In genomic region chr14:58617656-58618055, GRCm38 (mm10) we compare ENCODE assay signal across 13 mouse cellular contexts.
DNase-seq lines count a peak whose midpoint lies in the region; ATAC-seq and TF ChIP-seq lines count a peak whose summit lies in the region.
"Had no signal": no experiment of that assay in that cellular context is flagged by ENCODE, and none has a peak within 500 bp of the region (broad histone marks: within the 10 kb centered on the region; RNA-seq: fewer than 3 reads in every experiment).

No protein-coding gene starts in this region.

- H3K36me3 ChIP-seq in kidney, embryonic 16.5 days (ENCODE audit: insufficient read depth, low read length) = no peaks in the 10 kb centered on the region
- H3K36me3 ChIP-seq in kidney, adult 2 months (ENCODE audit: control insufficient read depth, insufficient read depth, low read length) = no peaks in the 10 kb centered on the region
- no peaks in the 10 kb centered on the region for H3K36me3 ChIP-seq in lung, embryonic 14.5 days (ENCODE audit: insufficient read depth)
- H3K36me3 ChIP-seq in limb, embryonic 12.5 days = no peaks in the 10 kb centered on the region
- H3K36me3 ChIP-seq: liver, embryonic 12.5 days; neural tube, embryonic 13.5 days had no signal

- peak overlapping the region; percentile 27 for H3K4me2 ChIP-seq in kidney, embryonic 16.5 days (replicated peaks; ENCODE audit: low read depth, low read length)
- H3K4me2 ChIP-seq in lung, embryonic 14.5 days = no peak overlapping the region
- H3K4me2 ChIP-seq in limb, embryonic 12.5 days = peak overlapping the region; percentile 22
- H3K4me2 ChIP-seq: forebrain, embryonic 13.5 days; liver, embryonic 12.5 days; neural tube, embryonic 13.5 days had no signal

- H3K4me1 ChIP-seq in kidney, embryonic 16.5 days (ENCODE audit: insufficient read depth, low read length) = 0 out of 2 replicates have a peak, but pooled peaks cover 8% of the 10 kb centered on the region
- H3K4me1 ChIP-seq in kidney, adult 2 months (ENCODE audit: control insufficient read depth, insufficient read depth, low read length) = no peaks in the 10 kb centered on the region
- peaks cover 10% of the 10 kb centered on the region; the same call in 1 of the 2 replicates for H3K4me1 ChIP-seq in lung, embryonic 14.5 days (ENCODE audit: insufficient read depth)
- peaks cover 15% of the 10 kb centered on the region for H3K4me1 ChIP-seq in limb, embryonic 12.5 days (replicated peaks)
- H3K4me1 ChIP-seq: forebrain, embryonic 13.5 days; liver, embryonic 12.5 days; neural tube, embryonic 13.5 days had no signal

- H3K27ac ChIP-seq in kidney, embryonic 16.5 days (ENCODE audit: low read length) = no peak overlapping the region
- H3K27ac ChIP-seq in kidney, adult 2 months (ENCODE audit: insufficient read depth, low read depth, low read length) = no peak overlapping the region
- H3K27ac ChIP-seq in lung, embryonic 14.5 days (ENCODE audit: low read depth) = no peak overlapping the region
- no peak overlapping the region for H3K27ac ChIP-seq in limb, embryonic 12.5 days
- H3K27ac ChIP-seq: forebrain, embryonic 13.5 days; liver, embryonic 12.5 days; neural tube, embryonic 13.5 days had no signal

- 15% methylated on average over 10 of the region's 10 CpGs for WGBS in kidney, embryonic 16.5 days
- WGBS in kidney, adult 2 months = 32% methylated on average over 10 of the region's 10 CpGs
- 27% methylated on average over 10 of the region's 10 CpGs for WGBS in lung, embryonic 14.5 days
- 17% methylated on average over 10 of the region's 10 CpGs for WGBS in limb, embryonic 12.5 days

- H3K9me3 ChIP-seq in kidney, embryonic 16.5 days (ENCODE audit: low read length) = no peaks in the 10 kb centered on the region
- no peaks in the 10 kb centered on the region for H3K9me3 ChIP-seq in lung, embryonic 14.5 days (ENCODE audit: low read depth, low read length)
- H3K9me3 ChIP-seq in limb, embryonic 12.5 days = no peaks in the 10 kb centered on the region
- H3K9me3 ChIP-seq: forebrain, embryonic 13.5 days; liver, embryonic 12.5 days; neural tube, embryonic 13.5 days had no signal

- TF ChIP-seq CTCF in kidney, adult 2 months (conservative IDR thresholded peaks at IDR 0.05; ENCODE audit: insufficient read depth, insufficient read length, low read depth, low read length) = no peak
- TF ChIP-seq CTCF in lung, embryonic 14.5 days (IDR thresholded peaks at IDR 0.05; ENCODE audit: low read depth) = no peak

- no peak for TF ChIP-seq POLR2A in kidney, adult 2 months (IDR thresholded peaks at IDR 0.05; ENCODE audit: low read depth, low read length)

- no peak overlapping the region for H3K9ac ChIP-seq in kidney, embryonic 16.5 days (replicated peaks; ENCODE audit: low read length)
- H3K9ac ChIP-seq in lung, embryonic 14.5 days = no peak overlapping the region
- no peak overlapping the region for H3K9ac ChIP-seq in limb, embryonic 12.5 days (replicated peaks)
- H3K9ac ChIP-seq: forebrain, embryonic 13.5 days; liver, embryonic 12.5 days; neural tube, embryonic 13.5 days had no signal

- ATAC-seq in kidney, embryonic 16.5 days (ENCODE audit: low FRiP score, low TSS enrichment) = no peak; the same call in 1 of the 2 replicates
- no peak for ATAC-seq in lung, embryonic 14.5 days (ENCODE audit: insufficient read depth)
- no peak for ATAC-seq in limb, embryonic 12.5 days (ENCODE audit: insufficient number of reproducible peaks, insufficient read depth, low FRiP score, low TSS enrichment, low read depth)
- ATAC-seq: forebrain, embryonic 13.5 days; liver, embryonic 12.5 days had no signal

- no peak for DNase-seq in kidney, adult 2 months
- peak; percentile 24 for DNase-seq in lung, embryonic 14.5 days
- no peak for DNase-seq in lung, postnatal 25 days (ENCODE audit: low spot score)
- peak; percentile 24 for DNase-seq in forelimb bud, embryonic 11.5 days (ENCODE audit: low read depth, low spot score)
- no peak for DNase-seq in natural killer cell, adult 2 months (ENCODE audit: low spot score in 2 of 2)
- DNase-seq: gastrocnemius, postnatal 10 days; lung, postnatal 10 days; thymus, postnatal 25 days had no signal

- H3K27me3 ChIP-seq in kidney, embryonic 16.5 days (ENCODE audit: insufficient read depth, low read length) = no peaks in the 10 kb centered on the region
- H3K27me3 ChIP-seq in kidney, adult 2 months (replicated peaks; ENCODE audit: control insufficient read depth, insufficient read depth, low read length) = no peaks in the 10 kb centered on the region
- no peaks in the 10 kb centered on the region for H3K27me3 ChIP-seq in lung, embryonic 14.5 days (ENCODE audit: insufficient read depth, low read length)
- H3K27me3 ChIP-seq in limb, embryonic 12.5 days = no peaks in the 10 kb centered on the region
- H3K27me3 ChIP-seq: liver, embryonic 12.5 days; neural tube, embryonic 13.5 days had no signal

- H3K4me3 ChIP-seq in kidney, embryonic 16.5 days (ENCODE audit: low read length) = no peak overlapping the region
- no peak overlapping the region for H3K4me3 ChIP-seq in kidney, adult 2 months (ENCODE audit: insufficient read depth, low read depth, low read length)
- no peak overlapping the region for H3K4me3 ChIP-seq in lung, embryonic 14.5 days (ENCODE audit: low read depth, low read length)
- H3K4me3 ChIP-seq in limb, embryonic 12.5 days (replicated peaks) = no peak overlapping the region
- H3K4me3 ChIP-seq: forebrain, embryonic 13.5 days; liver, embryonic 12.5 days; neural tube, embryonic 13.5 days had no signal

Comparison
In these comparisons a context has a peak if more than half of its experiments do, and no peak if none do; other contexts are left out.
1. DNase-seq: peak in lung, embryonic 14.5 days (single experiment) and forelimb bud, embryonic 11.5 days (single experiment); none in kidney, adult 2 months (single experiment), lung, postnatal 25 days (single experiment) and natural killer cell, adult 2 months (0 of 2).